Mouse (Mus musculus) lung, postnatal 14 days (tissue): ENCODE results near the gene Fgf22.

Source experiments
- DNase-seq: peaks from one replicate; pipeline ENCODE4 v3.0.0; 2021

Gene Fgf22

DNA sequence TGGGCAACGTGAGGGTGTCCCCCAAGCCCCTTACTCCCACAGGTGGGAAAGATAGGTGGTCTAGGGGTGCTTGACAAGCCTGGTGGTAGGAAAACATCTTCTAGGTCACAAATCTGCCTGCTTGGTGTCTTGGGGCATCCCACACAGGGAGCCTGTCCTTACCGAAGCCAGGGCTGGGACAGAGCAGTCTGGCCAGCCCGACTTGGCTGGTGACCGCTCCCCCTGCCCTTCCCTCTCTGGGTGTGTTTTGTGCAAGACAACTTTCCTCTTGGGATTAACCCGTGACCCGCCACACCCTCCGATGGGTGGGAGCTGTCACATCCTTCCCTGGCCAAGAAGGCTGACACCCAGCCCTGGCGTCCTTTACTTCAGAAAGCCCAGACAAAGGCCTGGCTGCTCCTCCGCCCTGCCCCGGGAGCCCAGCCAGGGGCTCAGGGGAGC is 39.6 kb downstream of the Fgf22 start:
- peak; percentile 79 for DNase-seq

DNA sequence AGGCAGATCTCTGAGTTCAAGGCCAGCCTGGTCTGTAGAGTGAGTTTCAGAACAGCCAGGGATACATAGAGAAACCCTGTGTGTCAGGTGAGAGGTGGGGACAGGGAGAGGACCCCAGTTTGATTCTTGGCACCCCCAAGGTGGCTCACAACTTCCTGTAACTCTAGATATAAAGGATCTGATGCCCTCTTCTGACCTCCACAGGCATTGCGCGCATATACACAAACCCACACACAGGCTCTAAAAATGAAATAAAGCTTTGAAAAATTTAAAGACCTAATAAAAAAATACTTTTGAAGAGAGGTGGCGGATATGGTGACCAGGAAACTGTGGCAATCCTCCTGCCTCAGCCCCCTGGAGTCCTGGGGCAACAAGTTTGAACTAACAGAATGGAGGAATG is 41.0 kb downstream of the Fgf22 start:
- no peak for DNase-seq

DNA sequence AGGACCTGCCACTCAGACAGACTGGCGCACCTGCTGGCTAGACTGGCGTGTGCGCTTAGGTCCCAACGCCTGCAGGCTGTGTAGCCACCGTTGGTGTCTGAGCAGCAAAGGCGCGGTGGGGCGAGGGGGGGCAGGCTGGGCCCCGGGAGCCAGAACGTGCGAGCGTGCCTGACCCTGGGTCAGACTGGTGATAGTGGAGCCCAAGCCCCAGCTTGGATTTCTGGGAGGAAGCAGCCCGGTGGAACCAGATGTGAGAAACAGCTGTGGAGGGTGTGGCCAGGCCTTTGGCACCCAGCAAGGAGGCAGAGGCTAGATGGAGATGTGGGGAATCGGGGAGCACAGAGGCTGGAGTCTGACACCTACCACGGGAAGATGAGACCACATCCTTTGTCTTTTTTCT is 42.5 kb downstream of the Fgf22 start:
- no peak for DNase-seq

DNA sequence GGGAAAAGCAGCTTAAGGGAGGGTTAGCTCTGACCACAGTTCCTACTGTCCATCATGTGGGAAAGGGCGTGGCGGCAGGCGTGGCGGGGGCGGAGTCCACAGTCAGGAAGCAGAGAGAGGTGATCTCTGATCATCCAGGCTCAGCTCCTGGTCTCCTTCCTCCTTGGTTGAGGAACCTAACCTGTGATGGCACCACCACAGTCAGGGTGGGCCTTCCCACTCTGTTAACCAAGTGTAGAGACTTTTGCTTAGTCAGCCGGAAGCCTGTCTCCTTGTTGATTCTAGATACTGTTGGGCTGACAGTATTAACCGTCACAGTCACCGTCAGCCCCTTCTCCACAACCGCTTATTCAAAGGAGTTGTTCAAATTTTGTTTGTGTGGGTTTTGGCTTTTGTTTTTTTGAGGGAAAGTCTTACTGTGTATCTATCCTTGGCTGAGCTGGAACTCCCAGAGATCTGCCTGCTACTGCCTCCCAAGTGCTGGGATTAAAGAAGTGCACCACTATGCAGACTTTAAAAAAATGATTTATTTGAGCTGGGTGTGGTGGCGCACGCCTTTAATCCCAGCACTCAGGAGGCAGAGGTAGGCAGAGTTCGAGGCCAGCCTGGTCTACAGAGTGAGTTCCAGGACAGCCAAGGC is 43.5 kb downstream of the Fgf22 start:
- DNase-seq = no peak

DNA sequence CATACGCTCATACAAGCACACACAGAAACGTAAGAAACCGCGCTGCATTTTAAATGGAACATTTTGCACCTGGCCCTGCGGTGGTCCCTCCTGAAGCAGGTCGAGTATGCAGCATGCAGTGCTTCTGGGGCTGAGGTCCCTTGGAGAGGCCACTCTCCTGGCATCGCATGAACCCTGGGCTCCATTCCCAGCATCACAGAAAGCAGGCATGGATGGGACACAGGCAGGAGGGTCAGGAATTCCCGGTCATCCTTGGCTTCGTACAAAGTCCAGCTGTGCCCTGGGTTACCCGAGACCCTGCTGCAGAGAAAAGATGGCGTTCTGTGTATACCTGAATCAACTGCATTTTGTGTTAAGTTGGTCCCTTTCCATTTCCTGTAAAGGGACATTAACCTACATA is 45.6 kb downstream of the Fgf22 start:
- no peak for DNase-seq

DNA sequence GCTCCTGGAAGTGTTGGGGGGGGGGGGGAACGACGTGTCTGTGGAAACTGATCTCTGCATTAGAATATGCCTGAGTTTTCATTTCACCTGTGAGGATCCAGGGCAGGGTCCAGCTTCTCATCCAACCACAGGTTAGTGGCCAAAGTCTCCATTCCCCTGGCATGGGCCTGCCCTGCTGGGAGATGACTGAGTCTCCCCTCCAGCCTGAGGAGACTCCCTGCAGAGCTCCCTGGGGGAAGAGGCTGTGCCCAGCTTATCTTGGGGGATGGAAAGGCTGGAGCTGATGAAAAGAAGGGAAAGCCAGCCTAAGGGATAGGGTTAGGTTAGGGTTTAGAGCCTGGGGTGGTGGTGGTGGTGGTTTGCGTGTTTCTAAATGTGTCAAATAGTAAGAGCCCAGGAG is 47.0 kb downstream of the Fgf22 start:
- no peak for DNase-seq

DNA sequence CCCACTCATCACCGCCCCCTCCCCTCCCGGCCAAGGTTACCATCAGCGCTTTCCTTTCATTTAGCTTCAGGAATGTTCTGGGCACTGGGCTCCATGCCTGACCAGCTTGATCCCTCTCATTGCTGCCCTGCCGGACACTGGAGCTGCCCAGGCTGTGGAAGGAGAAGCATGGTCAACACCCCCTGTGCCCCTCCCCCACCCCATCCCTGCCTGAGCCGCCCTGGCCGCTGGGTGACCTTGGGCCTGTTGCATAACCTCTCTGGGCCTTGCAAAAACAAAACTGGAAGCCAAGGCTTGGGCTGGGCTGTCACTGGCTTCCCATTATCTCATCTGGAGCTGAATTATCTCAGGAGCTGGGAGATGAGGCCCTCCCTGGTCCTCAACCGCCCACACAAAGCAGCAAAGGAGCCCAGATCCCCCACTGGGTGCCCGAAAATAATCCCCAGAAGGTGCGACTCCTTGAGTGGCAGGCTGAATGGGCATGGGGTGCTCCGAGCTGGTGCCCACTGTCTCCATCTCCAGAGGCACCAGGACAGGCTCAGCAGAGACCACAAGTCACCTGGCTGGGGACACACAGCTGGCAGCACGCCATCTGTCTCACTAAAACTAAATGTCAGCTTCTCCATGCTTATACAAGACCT is 47.6 kb downstream of the Fgf22 start:
- peak; percentile 60 for DNase-seq

DNA sequence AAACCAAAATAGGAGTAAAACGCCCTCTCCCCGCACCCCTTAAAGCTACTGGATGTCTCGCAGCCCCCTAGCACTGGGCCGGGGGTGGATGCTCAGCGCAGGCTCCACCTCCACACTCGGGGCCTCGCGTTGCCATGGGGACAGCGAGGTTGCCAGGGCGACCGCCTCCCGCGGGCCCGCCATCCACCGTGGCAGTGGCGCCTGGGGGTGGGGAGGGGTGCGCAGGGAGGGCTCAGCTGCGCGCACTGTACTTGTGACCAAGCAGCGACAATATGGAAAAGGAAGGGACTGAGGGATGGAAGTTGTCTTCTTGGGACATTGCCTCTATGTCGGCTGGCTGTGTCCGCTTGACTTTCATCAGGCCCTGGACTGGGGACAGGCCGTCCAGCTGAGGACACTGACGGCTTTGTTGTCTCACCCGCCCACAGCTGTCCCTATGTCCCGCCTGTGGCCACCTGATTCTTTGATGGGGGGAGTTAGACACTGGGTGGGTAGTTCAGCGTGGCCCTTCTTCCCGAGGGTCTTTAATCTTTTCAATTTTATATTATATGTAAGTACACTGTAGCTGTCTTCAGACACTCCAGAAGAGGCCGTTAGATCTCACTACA is 48.9 kb downstream of the Fgf22 start:
- DNase-seq = no peak

DNA sequence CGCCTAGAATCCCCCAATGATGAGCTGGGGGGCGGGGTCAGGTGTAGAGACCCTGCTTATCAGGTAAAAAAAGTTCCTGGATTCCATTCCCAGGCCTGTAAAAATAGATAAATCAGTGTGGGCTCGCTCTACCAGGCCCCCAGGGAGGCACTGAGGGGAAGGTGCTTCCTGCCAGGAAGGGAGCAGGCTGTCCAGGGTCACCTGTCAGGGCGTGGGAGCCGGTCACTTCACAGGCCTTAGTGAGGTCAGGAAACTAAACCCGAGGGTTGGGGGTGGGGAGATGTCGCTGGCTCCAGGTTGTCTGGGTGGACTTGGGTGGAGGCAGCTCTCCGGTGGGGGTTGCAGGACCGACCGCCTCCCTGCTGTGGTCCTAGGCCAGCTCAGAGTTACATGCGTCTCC is 50.8 kb downstream of the Fgf22 start:
- DNase-seq = no peak

DNA sequence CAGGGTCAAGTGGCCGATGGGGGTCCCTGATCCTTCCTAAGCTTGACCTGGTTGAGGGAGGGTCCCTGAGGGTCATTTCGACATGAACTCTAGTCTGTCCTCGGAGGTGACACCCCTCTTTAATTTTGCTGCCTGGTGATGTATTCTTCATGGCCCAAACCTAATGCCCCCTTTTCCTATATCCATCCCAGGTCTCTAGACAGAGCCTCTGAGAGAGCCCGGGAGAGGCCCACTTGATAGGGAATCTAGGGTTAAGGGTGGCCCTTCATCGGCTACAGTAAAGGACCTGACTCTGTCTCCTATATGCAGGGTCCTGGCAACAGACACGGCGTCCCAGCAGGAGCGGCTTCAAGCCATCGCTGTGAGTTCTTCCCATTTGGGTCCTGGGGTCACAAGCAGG is 51.5 kb downstream of the Fgf22 start:
- no peak for DNase-seq

DNA sequence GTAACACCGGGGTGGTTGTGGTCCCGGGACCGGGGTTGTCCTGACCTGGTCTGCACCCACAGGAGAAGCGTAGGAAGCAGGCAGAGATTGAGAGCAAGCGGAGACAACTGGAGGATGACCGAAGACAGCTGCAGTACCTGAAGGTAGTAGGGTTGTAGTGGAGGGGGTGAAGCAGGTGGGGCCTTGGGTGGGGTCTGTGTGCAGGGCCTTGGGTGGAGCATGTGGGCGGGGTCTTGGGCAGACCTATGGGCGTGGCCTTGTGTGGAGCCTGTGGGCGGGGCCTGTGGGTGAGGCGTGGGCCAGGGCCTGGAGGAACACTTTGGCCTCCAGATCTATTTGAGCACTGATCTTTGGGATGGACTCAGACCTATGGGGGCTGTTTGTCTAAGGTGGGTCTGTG is 52.1 kb downstream of the Fgf22 start:
- DNase-seq = no peak

DNA sequence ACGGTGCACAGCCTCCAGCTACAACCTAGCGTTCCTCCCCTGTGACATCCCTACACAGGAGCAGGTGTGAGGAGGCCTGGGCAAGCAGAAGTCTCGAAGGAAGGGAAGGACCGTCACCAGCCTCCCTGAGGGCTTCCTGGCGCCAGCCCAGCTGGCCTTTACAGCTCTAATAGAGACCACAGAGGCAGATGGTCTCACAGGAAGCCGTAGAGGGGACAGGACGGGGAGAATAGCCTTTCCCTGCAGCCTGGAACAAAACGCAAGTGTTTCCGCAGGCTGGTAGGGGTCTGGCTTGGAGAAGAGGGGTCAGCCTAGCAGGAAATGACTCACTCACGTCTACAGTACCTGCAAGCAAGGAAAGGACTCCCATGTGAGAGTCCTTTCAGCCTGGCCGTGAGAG is 53.0 kb downstream of the Fgf22 start:
- DNase-seq = no peak
